Mouse (Mus musculus) G1E-ER4 (cell line): ENCODE results near the gene Wfikkn1. TPM values are rescaled to one million over a fixed set of nuclear protein-coding genes. Genes with fewer than 3 reads are reported as not detected.

Experiments
- GATA1 ChIP-seq: IDR thresholded peaks from one replicate; pipeline ENCODE4 v1.8.0; 2012; ENCODE audit warnings: low read length, inconsistent platforms
- polyA plus RNA-seq: library from polyadenylated mRNA; stranded (reverse); fragments of >175 nt; gene quantifications from 2 replicates; pipeline ENCODE4 v1.2.3, GENCODE M21; 2012

Wfikkn1 gene
- polyA plus RNA-seq, 1 experiment: 1.9 TPM

- no peak for TF ChIP-seq GATA1
Observed at GRCm38 (mm10) chr17:25895891-25896290, 15.2 kb upstream of the Wfikkn1 start.

GRCm38 (mm10) chr17:25895415-25895814 is 14.8 kb upstream of the Wfikkn1 start:
- TF ChIP-seq GATA1: no peak

- no peak for TF ChIP-seq GATA1
Observed at GRCm38 (mm10) chr17:25893975-25894617, 13.4 kb upstream of the Wfikkn1 start.

GRCm38 (mm10) chr17:25888837-25889236 is 8.2 kb upstream of the Wfikkn1 start:
- TF ChIP-seq GATA1: no peak

- no peak for TF ChIP-seq GATA1
Observed at GRCm38 (mm10) chr17:25887467-25887866, 6.8 kb upstream of the Wfikkn1 start.

GRCm38 (mm10) chr17:25886806-25887205 is 6.1 kb upstream of the Wfikkn1 start:
- no peak for TF ChIP-seq GATA1

GRCm38 (mm10) chr17:25885636-25886035 is 5.0 kb upstream of the Wfikkn1 start:
- no peak for TF ChIP-seq GATA1

GRCm38 (mm10) chr17:25883824-25884223 is 3.2 kb upstream of the Wfikkn1 start:
- TF ChIP-seq GATA1: no peak

GRCm38 (mm10) chr17:25883268-25883667 is 2.6 kb upstream of the Wfikkn1 start:
- TF ChIP-seq GATA1: no peak

GRCm38 (mm10) chr17:25882306-25882705 is 1.6 kb upstream of the Wfikkn1 start:
- no peak for TF ChIP-seq GATA1

GRCm38 (mm10) chr17:25881691-25882090 is 1.0 kb upstream of the Wfikkn1 start:
- no peak for TF ChIP-seq GATA1

GRCm38 (mm10) chr17:25880913-25881641 is 419 bp upstream of the Wfikkn1 start:
- TF ChIP-seq GATA1: no peak

- no peak for TF ChIP-seq GATA1
Observed at GRCm38 (mm10) chr17:25879750-25880149, 908 bp downstream of the Wfikkn1 start.

- no peak for TF ChIP-seq GATA1
Observed at GRCm38 (mm10) chr17:25879261-25879660, 1.4 kb downstream of the Wfikkn1 start.

- no peak for TF ChIP-seq GATA1
Observed at GRCm38 (mm10) chr17:25878611-25879180, 2.0 kb downstream of the Wfikkn1 start.

GRCm38 (mm10) chr17:25877741-25878610 is 2.7 kb downstream of the Wfikkn1 start:
- no peak for TF ChIP-seq GATA1
